Mouse (Mus musculus) bone marrow, adult 2 months (tissue): ENCODE data around the gene Glb1.

Experiments used
- CTCF ChIP-seq: fragments of 200-500 bp; IDR thresholded peaks from 2 replicates; pipeline ENCODE4 v1.5.1; 2011; ENCODE audit warnings: low read length, control low read depth; ENCODE audit not compliant: control insufficient read depth, insufficient read depth
- POLR2A ChIP-seq: fragments of 200-500 bp; IDR thresholded peaks from 2 replicates; pipeline ENCODE4 v1.6.1; 2011; ENCODE audit warnings: low read depth, mild to moderate bottlenecking, control low read depth, low read length, borderline replicate concordance; ENCODE audit not compliant: control insufficient read depth

GRCm38 (mm10) chr9:114395258-114395657 lies 5.6 kb upstream of the Glb1 start:
- no peak for TF ChIP-seq CTCF
- no peak for TF ChIP-seq POLR2A
